Mouse (Mus musculus) heart, postnatal 0 days (tissue): Measurements from ENCODE around the gene Ier5. TPM values are rescaled to one million over a fixed set of nuclear protein-coding genes. Genes with fewer than 3 reads are reported as not detected.
A peak's percentile ranks its signal among the peaks of the same experiment; 100 is the strongest.

Experiments used
- ATAC-seq: fragments of 200-750 bp; cut with Nextera tagmentation; 2 replicates; pipeline ENCODE4 v1.8.0; 2017; ENCODE audit warnings: low read depth, moderate number of reproducible peaks, moderate library complexity; ENCODE audit not compliant: insufficient read depth
- DNase-seq: peaks from one replicate; pipeline ENCODE4 v3.0.0-alpha.2; 2016; ENCODE audit warnings: low spot score
- H3K27ac ChIP-seq: fragments of 300-500 bp; sonication (generic); 2 replicates; pipeline ENCODE4 v1.5.1; 2014; ENCODE audit warnings: low read depth, mild to moderate bottlenecking
- H3K27me3 ChIP-seq: fragments of 300-500 bp; sonication (generic); 2 replicates; pipeline ENCODE4 v1.6.1; 2014; ENCODE audit warnings: low read length, mixed read lengths; ENCODE audit not compliant: control insufficient read depth, insufficient read depth
- H3K36me3 ChIP-seq: fragments of 300-500 bp; sonication (generic); replicated peaks from 2 replicates; pipeline ENCODE4 v1.6.1; 2014; ENCODE audit warnings: low read length, mixed read lengths; ENCODE audit not compliant: control insufficient read depth, insufficient read depth
- H3K4me1 ChIP-seq: fragments of 300-500 bp; sonication (generic); 2 replicates; pipeline ENCODE4 v1.6.1; 2014; ENCODE audit warnings: antibody characterized with exemption; ENCODE audit not compliant: control insufficient read depth, insufficient read depth
- H3K4me2 ChIP-seq: fragments of 300-500 bp; sonication (generic); 2 replicates; pipeline ENCODE4 v1.6.1; 2014; ENCODE audit warnings: low read depth, mild to moderate bottlenecking, low read length, moderate library complexity
- H3K4me3 ChIP-seq: fragments of 300-500 bp; sonication (generic); 2 replicates; pipeline ENCODE4 v1.5.1; 2014; ENCODE audit warnings: low read depth, low read length
- H3K9ac ChIP-seq: fragments of 300-500 bp; sonication (generic); replicated peaks from 2 replicates; pipeline ENCODE4 v1.6.1; 2014; ENCODE audit warnings: low read depth, low read length, mixed read lengths
- H3K9me3 ChIP-seq: fragments of 300-500 bp; sonication (generic); replicated peaks from 2 replicates; pipeline ENCODE4 v1.6.1; 2016; ENCODE audit warnings: low read length; ENCODE audit not compliant: control insufficient read depth
- CTCF ChIP-seq: IDR thresholded peaks from 2 replicates; pipeline ENCODE4 v1.5.1; 2016; ENCODE audit warnings: antibody characterized with exemption, control low read depth, low read depth
- EP300 ChIP-seq: IDR thresholded peaks from 2 replicates; pipeline ENCODE4 v1.6.1; 2016; ENCODE audit warnings: antibody characterized with exemption, low read depth
- WGBS: fragments of 180-500 bp; shearing (Covaris S2); extraction: QIAGEN DNeasy Blood & Tissue Kit; methylation state at CpG from one replicate; pipeline ENCODE4 v1.1.7; 2014; 5-methylcytosine and 5-hydroxymethylcytosine counted together
- polyA plus RNA-seq: library from polyadenylated mRNA; unstranded; fragments of >200 nt; fragmentation: Nextera tagmentation; extraction: Ambion mirVana; gene quantifications from 2 replicates; pipeline ENCODE4 v1.2.1, GENCODE M21; 2015
- total RNA-seq: library from RNA; depleted of rRNA; stranded (reverse); fragments of >200 nt; gene quantifications from 2 replicates; pipeline ENCODE4 v1.2.3, GENCODE M21; 2014; ENCODE audit warnings: low replicate concordance

Ier5 gene
- total and polyA plus RNA-seq, 2 experiments from 2014 or later, result 3.9 to 50.4 TPM

GRCm38 (mm10) chr1:155083271-155084265 is 15.9 kb downstream of the Ier5 start:
- ATAC-seq (peak; percentile 93), DNase-seq (peak; percentile 90)
- Histone ChIP-seq H3K9ac (peak overlapping the region; percentile 74), H3K27ac (peak overlapping the region; percentile 85), H3K4me3 (peak overlapping the region; percentile 50), H3K27me3 (no peaks in the 10 kb centered on the region), H3K4me1 (peaks cover 41% of the 10 kb centered on the region), H3K36me3 (no peaks in the 10 kb centered on the region), H3K4me2 (peak overlapping the region; percentile 73), H3K9me3 (no peaks in the 10 kb centered on the region)
- TF ChIP-seq EP300, result peak; percentile 87; the same call in 1 of the 2 replicates
- TF ChIP-seq CTCF, result no peak
- WGBS, result 2% methylated on average over 52 of the region's 77 CpGs

- no peaks in the 10 kb centered on the region for H3K9me3 ChIP-seq
- peak overlapping the region; percentile 74 for H3K9ac ChIP-seq
- H3K4me2 ChIP-seq, result peak overlapping the region; percentile 73
- peaks cover 41% of the 10 kb centered on the region for H3K4me1 ChIP-seq
- DNase-seq (no peak), ATAC-seq (peak; percentile 0; the same call in 1 of the 2 replicates)
- peak overlapping the region; percentile 85 for H3K27ac ChIP-seq
- H3K27me3 ChIP-seq, result no peaks in the 10 kb centered on the region
- no peak for TF ChIP-seq EP300
- TF ChIP-seq CTCF, result no peak
- H3K4me3 ChIP-seq, result peak overlapping the region; percentile 50
- 2% methylated on average over 11 of the region's 18 CpGs for WGBS
- no peaks in the 10 kb centered on the region for H3K36me3 ChIP-seq
Observed at GRCm38 (mm10) chr1:155082965-155083268, 16.5 kb downstream of the Ier5 start.

- H3K4me3 ChIP-seq, result peak overlapping the region; percentile 50
- 27% methylated on average over 11 of the region's 11 CpGs for WGBS
- DNase-seq (no peak), ATAC-seq (no peak)
- TF ChIP-seq CTCF (no peak), EP300 (no peak)
- no peaks in the 10 kb centered on the region for H3K36me3 ChIP-seq
- peak overlapping the region; percentile 73 for H3K4me2 ChIP-seq
- peak overlapping the region; percentile 85 for H3K27ac ChIP-seq
- H3K9me3 ChIP-seq, result no peaks in the 10 kb centered on the region
- H3K27me3 ChIP-seq, result no peaks in the 10 kb centered on the region
- H3K4me1 ChIP-seq, result peaks cover 41% of the 10 kb centered on the region
- H3K9ac ChIP-seq, result peak overlapping the region; percentile 74
Observed at GRCm38 (mm10) chr1:155082158-155082964, 17.1 kb downstream of the Ier5 start.

DNA sequence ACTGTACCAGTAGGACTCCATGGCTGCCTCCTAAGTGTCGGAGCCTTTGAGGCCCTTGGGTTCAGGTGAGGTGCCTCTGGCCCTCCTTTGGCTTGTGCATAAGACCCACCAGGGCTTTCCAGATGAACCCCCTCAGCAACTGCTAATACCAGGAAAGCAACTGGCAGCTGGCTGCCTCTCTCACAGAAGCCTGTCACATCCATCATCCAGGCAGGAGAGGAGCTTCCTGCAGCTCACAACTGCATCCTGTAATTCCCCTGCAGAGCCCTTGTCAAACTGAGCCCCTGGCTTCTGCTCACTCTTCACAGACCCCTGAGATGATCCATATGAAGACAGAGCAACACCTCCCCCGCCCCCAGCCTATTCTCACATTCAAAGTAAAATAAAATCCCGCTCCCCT is 21.8 kb downstream of the Ier5 start:
- no peak for ATAC-seq

GRCm38 (mm10) chr1:155075856-155076255 is 23.6 kb downstream of the Ier5 start:
- Histone ChIP-seq H3K4me3 (no peak overlapping the region), H3K36me3 (no peaks in the 10 kb centered on the region), H3K9ac (no peak overlapping the region), H3K4me1 (no peaks in the 10 kb centered on the region), H3K27ac (no peak overlapping the region), H3K4me2 (no peak overlapping the region), H3K27me3 (no peaks in the 10 kb centered on the region), H3K9me3 (no peaks in the 10 kb centered on the region)
- no peak for DNase-seq
- no peak for ATAC-seq
- WGBS, result 79% methylated on average over 7 of the region's 7 CpGs
- TF ChIP-seq CTCF (no peak), EP300 (no peak)

More for the DNA sequence above, 21.8 kb downstream of the Ier5 start:
- no peak overlapping the region for H3K27ac ChIP-seq
- H3K9me3 ChIP-seq, result no peaks in the 10 kb centered on the region
- no peak overlapping the region for H3K4me2 ChIP-seq
- no peaks in the 10 kb centered on the region for H3K36me3 ChIP-seq
- H3K4me1 ChIP-seq, result peaks cover 4% of the 10 kb centered on the region
- no peak for TF ChIP-seq CTCF
- TF ChIP-seq EP300, result no peak
- no peak overlapping the region for H3K9ac ChIP-seq
- H3K4me3 ChIP-seq, result no peak overlapping the region
- WGBS, result 66% methylated on average over 3 of the region's 3 CpGs
- no peaks in the 10 kb centered on the region for H3K27me3 ChIP-seq
- DNase-seq, result no peak
